ENCODE assay signal across 7 mouse cellular contexts in genomic region chr12:86802005-86802671, GRCm38 (mm10).
DNase-seq lines count a peak whose midpoint lies in the region; ATAC-seq and TF ChIP-seq lines count a peak whose summit lies in the region.

No protein-coding gene starts in this region.

- H3K27ac ChIP-seq in CH12.LX (ENCODE audit: insufficient read depth, low read depth) = peak overlapping the region; percentile 89
- peak overlapping the region; percentile 93 for H3K27ac ChIP-seq in embryonic facial prominence, embryonic 11.5 days (replicated peaks; ENCODE audit: low read depth, low read length)
- peak overlapping the region; percentile 93 for H3K27ac ChIP-seq in heart, embryonic 12.5 days (ENCODE audit: poor library complexity, severe bottlenecking)
- H3K27ac ChIP-seq in kidney, embryonic 14.5 days (ENCODE audit: low read depth, low read length) = peak overlapping the region; percentile 99
- H3K27ac ChIP-seq in lung, embryonic 16.5 days (ENCODE audit: low read length) = peak overlapping the region; percentile 100
- H3K27ac ChIP-seq in small intestine, adult 2 months (ENCODE audit: insufficient read depth, low read depth, low read length) = peak overlapping the region; percentile 86

- no peaks in the 10 kb centered on the region for H3K36me3 ChIP-seq in CH12.LX (replicated peaks in 1 of 2; ENCODE audit: control insufficient read depth in 1 of 2, insufficient read depth in 1 of 2, low read length in 1 of 2)
- no peaks in the 10 kb centered on the region for H3K36me3 ChIP-seq in embryonic facial prominence, embryonic 11.5 days (replicated peaks; ENCODE audit: control insufficient read depth, insufficient read depth, low read depth, low read length)
- no peaks in the 10 kb centered on the region for H3K36me3 ChIP-seq in heart, embryonic 12.5 days
- no peaks in the 10 kb centered on the region for H3K36me3 ChIP-seq in kidney, embryonic 14.5 days (ENCODE audit: control insufficient read depth, insufficient read depth, low read length)
- H3K36me3 ChIP-seq in lung, embryonic 16.5 days (ENCODE audit: control insufficient read depth, insufficient read depth, low read length) = no peaks in the 10 kb centered on the region
- no peaks in the 10 kb centered on the region for H3K36me3 ChIP-seq in small intestine, adult 2 months (ENCODE audit: control insufficient read depth, insufficient read depth, low read length)

- H3K4me2 ChIP-seq in CH12.LX (ENCODE audit: insufficient read depth, low read depth, poor library complexity, severe bottlenecking) = peak overlapping the region; percentile 59
- peak overlapping the region; percentile 38 for H3K4me2 ChIP-seq in embryonic facial prominence, embryonic 11.5 days (ENCODE audit: low read depth, low read length)
- H3K4me2 ChIP-seq in heart, embryonic 12.5 days = peak overlapping the region; percentile 58
- H3K4me2 ChIP-seq in kidney, embryonic 14.5 days (replicated peaks; ENCODE audit: low read depth, low read length) = peak overlapping the region; percentile 43
- H3K4me2 ChIP-seq in lung, embryonic 16.5 days (ENCODE audit: low read depth, low read length) = peak overlapping the region; percentile 54

- TF ChIP-seq CTCF in CH12.LX (conservative IDR thresholded peaks at IDR 0.05 in 1 of 2, IDR thresholded peaks at IDR 0.05 in 1 of 2; ENCODE audit: low read depth in 2 of 2, low read length in 2 of 2) = no peak
- no peak for TF ChIP-seq CTCF in small intestine, adult 2 months (IDR thresholded peaks at IDR 0.05; ENCODE audit: extremely low read depth, insufficient read length, insufficient replicate concordance, low read depth, low read length)

- ATAC-seq in embryonic facial prominence, embryonic 11.5 days (replicated peaks; ENCODE audit: insufficient number of reproducible peaks, low FRiP score, low TSS enrichment, low read depth) = peak; percentile 35; the same call in 1 of the 2 replicates
- no peak for ATAC-seq in heart, embryonic 12.5 days (ENCODE audit: insufficient number of reproducible peaks, low FRiP score)
- ATAC-seq in kidney, embryonic 14.5 days (ENCODE audit: low FRiP score, low TSS enrichment) = peak; percentile 30; the same call in 1 of the 2 replicates
- peak; percentile 44 for ATAC-seq in lung, embryonic 16.5 days (ENCODE audit: low read depth)

- H3K79me2 ChIP-seq in CH12.LX (replicated peaks; ENCODE audit: control insufficient read depth, extremely low read depth, insufficient read depth, poor library complexity, severe bottlenecking) = no peaks in the 10 kb centered on the region

- H3K4me1 ChIP-seq in CH12.LX (ENCODE audit: control insufficient read depth in 1 of 2, insufficient read depth in 2 of 2) = peaks cover 35 to 80% of the 10 kb centered on the region in 2 experiments
- peaks cover 32% of the 10 kb centered on the region for H3K4me1 ChIP-seq in embryonic facial prominence, embryonic 11.5 days (ENCODE audit: control insufficient read depth, insufficient read depth, low read length)
- peaks cover 80% of the 10 kb centered on the region for H3K4me1 ChIP-seq in heart, embryonic 12.5 days (replicated peaks)
- peaks cover 78% of the 10 kb centered on the region for H3K4me1 ChIP-seq in kidney, embryonic 14.5 days (ENCODE audit: control insufficient read depth, insufficient read depth, low read length)
- H3K4me1 ChIP-seq in lung, embryonic 16.5 days (replicated peaks; ENCODE audit: control insufficient read depth, insufficient read depth, low read length) = peaks cover 75% of the 10 kb centered on the region
- peaks cover 25% of the 10 kb centered on the region for H3K4me1 ChIP-seq in small intestine, adult 2 months (ENCODE audit: control insufficient read depth, insufficient read depth, insufficient read length, low read length)

- in situ Hi-C loops in CH12.LX (cut with MboI; ENCODE audit: low pct_ligation_motif_present, low pct_unique_long_range_greater_than_20kb, low sequenced_read_pairs) = no loop called here

- no peaks in the 10 kb centered on the region for H3K27me3 ChIP-seq in CH12.LX (replicated peaks)
- no peaks in the 10 kb centered on the region for H3K27me3 ChIP-seq in embryonic facial prominence, embryonic 11.5 days (ENCODE audit: control insufficient read depth, insufficient read depth, low read length)
- H3K27me3 ChIP-seq in heart, embryonic 12.5 days (replicated peaks) = no peaks in the 10 kb centered on the region
- no peaks in the 10 kb centered on the region for H3K27me3 ChIP-seq in kidney, embryonic 14.5 days (ENCODE audit: control insufficient read depth, insufficient read depth, low read length)
- no peaks in the 10 kb centered on the region for H3K27me3 ChIP-seq in lung, embryonic 16.5 days (ENCODE audit: control insufficient read depth, insufficient read depth, low read depth, low read length)
- no peaks in the 10 kb centered on the region for H3K27me3 ChIP-seq in small intestine, adult 2 months (ENCODE audit: control insufficient read depth, insufficient read depth, low read length)

- TF ChIP-seq POLR2A in CH12.LX (IDR thresholded peaks at IDR 0.05; ENCODE audit: low read depth, low read length) = no peak
- TF ChIP-seq POLR2A in small intestine, adult 2 months (IDR thresholded peaks at IDR 0.05; ENCODE audit: low read depth, low read length) = no peak

- dilution Hi-C loops in CH12.LX (cut with MboI; ENCODE audit: extremely low pct_ligation_motif_present, extremely low pct_unique_long_range_greater_than_20kb, low sequenced_read_pairs) = no loop called here

- H3K9ac ChIP-seq in CH12.LX (ENCODE audit: insufficient read depth, low read depth) = peak overlapping the region; percentile 50
- peak overlapping the region; percentile 32; the same call in 1 of the 2 replicates for H3K9ac ChIP-seq in embryonic facial prominence, embryonic 11.5 days (replicated peaks; ENCODE audit: low read length)
- peak overlapping the region; percentile 57 for H3K9ac ChIP-seq in heart, embryonic 12.5 days
- peak overlapping the region; percentile 53; the same call in 1 of the 2 replicates for H3K9ac ChIP-seq in kidney, embryonic 14.5 days (ENCODE audit: low read depth, low read length)
- peak overlapping the region; percentile 62 for H3K9ac ChIP-seq in lung, embryonic 16.5 days (ENCODE audit: low read length)

- peak; percentile 40; the same call in 1 of the 2 replicates for TF ChIP-seq EP300 in CH12.LX (IDR thresholded peaks at IDR 0.05; ENCODE audit: low read length)

- DNase-seq in CH12.LX (ENCODE audit: extremely low read depth) = peak; percentile 63
- DNase-seq in MN1 (ENCODE audit: low spot score) = peak; percentile 81
- DNase-seq in embryonic facial prominence, embryonic 11.5 days (ENCODE audit: low spot score) = peak; percentile 94

- WGBS in embryonic facial prominence, embryonic 11.5 days = 3% methylated on average over 17 of the region's 17 CpGs
- WGBS in heart, embryonic 12.5 days = 8% methylated on average over 17 of the region's 17 CpGs
- WGBS in kidney, embryonic 14.5 days = 1% methylated on average over 17 of the region's 17 CpGs
- WGBS in lung, embryonic 16.5 days = 2% methylated on average over 17 of the region's 17 CpGs
- WGBS in small intestine, adult 2 months = 3% methylated on average over 17 of the region's 17 CpGs

- no peak for TF ChIP-seq RAD21 in CH12.LX (IDR thresholded peaks at IDR 0.05; ENCODE audit: low read depth, low read length)

- H3K4me3 ChIP-seq in CH12.LX (replicated peaks in 1 of 3; ENCODE audit: low read depth in 2 of 3, low read length in 2 of 3, poor library complexity in 1 of 3) = peak overlapping the region in 2 of 3 experiments; percentile 14 to 48
- H3K4me3 ChIP-seq in embryonic facial prominence, embryonic 11.5 days (ENCODE audit: low read depth, low read length) = no peak overlapping the region
- H3K4me3 ChIP-seq in heart, embryonic 12.5 days = no peak overlapping the region
- peak overlapping the region; percentile 12; the same call in 1 of the 2 replicates for H3K4me3 ChIP-seq in kidney, embryonic 14.5 days (ENCODE audit: low read length)
- peak overlapping the region; percentile 26 for H3K4me3 ChIP-seq in lung, embryonic 16.5 days (ENCODE audit: low read length)
- peak overlapping the region; percentile 42 for H3K4me3 ChIP-seq in small intestine, adult 2 months (ENCODE audit: low read depth, low read length)

- no peaks in the 10 kb centered on the region for H3K9me3 ChIP-seq in CH12.LX (replicated peaks; ENCODE audit: low read length)
- no peaks in the 10 kb centered on the region for H3K9me3 ChIP-seq in embryonic facial prominence, embryonic 11.5 days (replicated peaks; ENCODE audit: control insufficient read depth, low read length)
- H3K9me3 ChIP-seq in heart, embryonic 12.5 days (replicated peaks) = no peaks in the 10 kb centered on the region
- no peaks in the 10 kb centered on the region for H3K9me3 ChIP-seq in kidney, embryonic 14.5 days (ENCODE audit: control insufficient read depth, low read length)
- H3K9me3 ChIP-seq in lung, embryonic 16.5 days (ENCODE audit: control insufficient read depth, low read length) = no peaks in the 10 kb centered on the region

TF ChIP-seq in CH12.LX, 34 proteins besides CTCF, POLR2A, EP300 and RAD21:
- TF ChIP-seq SIN3A (IDR thresholded peaks at IDR 0.05; ENCODE audit: low read length) (peak; percentile 55; the same call in 1 of the 2 replicates), TCF12 (IDR thresholded peaks at IDR 0.05; ENCODE audit: low read depth, low read length) (peak; percentile 9), RCOR1 (conservative IDR thresholded peaks at IDR 0.05; ENCODE audit: low read depth, low read length) (0 out of 2 replicates have a peak, but pooled peaks have one; percentile 56), JUND (conservative IDR thresholded peaks at IDR 0.05; ENCODE audit: low read depth, low read length) (no peak), CHD2 (IDR thresholded peaks at IDR 0.05; ENCODE audit: low read length) (0 out of 2 replicates have a peak, but pooled peaks have one; percentile 33), ZC3H11A (IDR thresholded peaks at IDR 0.05; ENCODE audit: low read depth, low read length) (no peak), ETS1 (conservative IDR thresholded peaks at IDR 0.05; ENCODE audit: low read depth, low read length) (peak; percentile 72), E2F4 (IDR thresholded peaks at IDR 0.05; ENCODE audit: insufficient replicate concordance, low read depth, low read length) (no peak), MEF2A (IDR thresholded peaks at IDR 0.05; ENCODE audit: borderline replicate concordance, low read depth, low read length) (peak; percentile 8; the same call in 1 of the 2 replicates), ZMIZ1 (IDR thresholded peaks at IDR 0.05; ENCODE audit: low read depth, low read length) (no peak), PAX5 (IDR thresholded peaks at IDR 0.05; ENCODE audit: low read length) (no peak), IRF4 (IDR thresholded peaks at IDR 0.05; ENCODE audit: low read depth, low read length) (no peak), BHLHE40 (IDR thresholded peaks at IDR 0.05; ENCODE audit: low read depth, low read length) (peak; percentile 49; the same call in 1 of the 2 replicates), NRF1 (IDR thresholded peaks at IDR 0.05; ENCODE audit: low read depth, low read length) (no peak)

Comparison
In these comparisons a context has a peak if more than half of its experiments do, and no peak if none do; other contexts are left out.
1. H3K4me3 ChIP-seq: peak in CH12.LX (2 of 3), kidney, embryonic 14.5 days (single experiment), lung, embryonic 16.5 days (single experiment) and small intestine, adult 2 months (single experiment); none in embryonic facial prominence, embryonic 11.5 days (single experiment) and heart, embryonic 12.5 days (single experiment).
2. Peak in every context shown above with its lines, with median percentiles within 50 percentile points of each other: DNase-seq, H3K27ac ChIP-seq, H3K4me2 ChIP-seq and H3K9ac ChIP-seq.